Mouse (Mus musculus) T-helper 1 cell (primary cell): Measurements from ENCODE around the gene Psg29.

Source experiments
- in situ Hi-C: fragments of 300-600 bp; cut with MboI, MseI; formaldehyde crosslinking; loops from one replicate; pipeline ENCODE4 v1.15.1; 2025; ENCODE audit warnings: high pct_unique_total_duplicates

Psg29 gene

DNA sequence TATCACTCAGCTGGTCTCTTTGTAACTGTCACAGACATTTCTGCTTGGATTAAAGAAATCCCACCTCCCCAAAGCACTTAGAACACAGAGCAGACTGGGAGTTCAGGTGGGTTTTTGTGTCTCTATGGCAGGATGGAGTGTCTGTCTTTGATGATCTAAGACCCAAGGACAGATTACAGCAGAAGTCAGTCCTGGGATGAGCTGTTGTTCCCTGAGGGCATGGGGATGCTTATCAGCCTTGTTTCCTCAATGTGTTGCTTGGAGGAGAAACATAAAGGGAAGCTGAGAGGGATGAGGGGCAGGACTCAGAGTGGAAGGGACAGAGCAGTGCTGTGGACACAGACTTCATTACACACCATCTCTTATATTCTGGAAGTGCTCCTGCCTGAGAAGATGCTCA lies at the start of gene Psg29:
Gene Psg29 (plus strand): TSS at position 301 of the 400 bp plus-strand sequence.
- in situ Hi-C loops = no loop called here

DNA sequence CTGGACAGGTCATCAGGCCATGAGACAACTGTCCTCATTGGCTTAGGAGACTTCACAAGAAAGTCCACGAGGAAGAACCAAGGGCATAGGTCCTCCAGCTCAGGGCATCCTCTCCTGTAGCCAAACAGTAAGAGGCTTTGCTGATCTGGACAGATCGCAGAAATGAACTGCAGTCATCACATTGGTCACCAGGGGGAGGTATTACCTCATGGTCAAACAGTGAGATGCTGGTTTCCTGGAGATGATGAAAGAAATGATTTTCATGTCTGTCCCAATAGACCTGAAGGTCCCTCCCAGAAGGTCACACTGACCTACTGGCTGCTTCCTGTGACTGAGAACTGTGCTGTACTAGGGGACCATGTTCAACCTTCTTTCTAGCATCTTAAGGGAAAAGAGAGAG lies 47.6 kb upstream of the Psg29 start:
- in situ Hi-C loops = no loop called here

DNA sequence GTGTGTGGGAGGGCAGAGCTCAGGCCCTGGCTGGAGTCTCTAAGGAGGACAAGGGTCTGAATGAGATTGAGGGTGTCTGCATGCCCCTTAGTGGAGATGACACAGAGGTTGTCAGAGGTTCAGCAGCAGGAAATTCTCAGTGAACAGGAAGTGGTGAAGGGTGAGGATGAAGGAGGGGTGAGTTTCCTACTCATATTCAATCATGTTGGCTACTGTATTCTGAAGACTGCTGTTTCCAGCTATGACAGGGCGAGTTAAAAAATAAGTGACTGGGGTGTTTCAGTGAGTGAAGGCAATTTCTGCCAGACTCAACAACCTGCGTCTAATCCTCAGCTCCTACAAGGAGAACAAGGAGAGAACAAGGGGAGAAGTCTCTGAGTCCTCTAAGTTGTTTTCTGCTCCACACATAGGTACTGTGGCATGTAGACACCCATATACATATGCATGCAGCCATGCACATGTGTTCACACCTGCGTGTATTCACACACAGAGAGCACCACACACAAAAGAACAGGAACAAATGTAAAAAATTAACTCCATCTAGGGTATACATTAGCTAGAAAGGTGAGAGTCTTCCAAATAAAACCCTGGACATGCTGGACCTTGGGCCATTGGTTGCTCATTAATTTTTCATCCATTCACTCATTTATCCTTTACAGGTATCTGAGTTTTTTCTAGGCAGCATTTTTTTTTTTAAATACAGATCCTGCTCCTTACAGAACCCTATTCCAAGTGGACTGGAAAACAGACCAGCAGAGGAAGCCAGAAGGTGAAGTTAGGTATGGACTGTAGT lies 46.2 kb upstream of the Psg29 start:
- in situ Hi-C loops = no loop called here

DNA sequence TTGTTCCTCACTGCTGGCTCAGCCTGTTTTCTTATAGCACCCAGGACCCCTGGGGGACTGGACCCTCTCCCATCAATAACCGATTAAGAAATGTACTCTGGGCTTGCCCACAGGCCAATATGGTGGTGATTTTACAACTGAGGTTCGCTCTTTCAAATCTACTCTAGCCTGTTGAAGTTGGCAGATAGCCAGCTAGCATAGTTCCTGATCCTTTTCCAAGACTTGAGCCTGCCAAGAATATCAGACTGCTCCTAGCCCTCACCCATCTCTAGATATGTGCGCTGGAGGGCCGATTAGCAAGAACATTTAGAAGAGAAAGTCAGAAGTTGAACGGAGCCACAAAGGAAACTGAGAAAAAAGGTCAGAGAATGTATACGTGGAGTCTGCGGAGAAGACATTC lies 44.3 kb upstream of the Psg29 start:
- in situ Hi-C loops = no loop called here

DNA sequence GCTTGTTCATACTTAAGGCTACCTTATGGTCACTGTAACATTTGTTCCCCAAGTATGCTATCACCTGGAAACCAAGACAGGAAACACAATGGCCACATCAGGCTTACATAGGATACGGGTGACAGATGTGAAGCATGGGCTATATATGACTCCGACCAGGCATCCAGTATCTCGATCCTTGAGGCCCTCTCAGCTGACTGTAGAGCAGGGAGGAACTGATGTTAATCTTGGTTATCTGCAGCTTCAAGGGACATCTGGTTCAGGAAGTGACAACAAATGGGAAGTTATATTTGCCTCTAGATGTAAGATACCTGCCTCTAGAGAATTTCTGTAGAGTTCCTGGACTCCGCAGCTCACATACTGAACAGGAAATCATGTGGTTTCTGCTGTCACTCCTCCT lies 31.4 kb upstream of the Psg29 start:
- in situ Hi-C loops = loop anchor here (10.0 kb wide), 1 partner anchor 1553 kb away; no protein-coding TSS in a partner anchor

DNA sequence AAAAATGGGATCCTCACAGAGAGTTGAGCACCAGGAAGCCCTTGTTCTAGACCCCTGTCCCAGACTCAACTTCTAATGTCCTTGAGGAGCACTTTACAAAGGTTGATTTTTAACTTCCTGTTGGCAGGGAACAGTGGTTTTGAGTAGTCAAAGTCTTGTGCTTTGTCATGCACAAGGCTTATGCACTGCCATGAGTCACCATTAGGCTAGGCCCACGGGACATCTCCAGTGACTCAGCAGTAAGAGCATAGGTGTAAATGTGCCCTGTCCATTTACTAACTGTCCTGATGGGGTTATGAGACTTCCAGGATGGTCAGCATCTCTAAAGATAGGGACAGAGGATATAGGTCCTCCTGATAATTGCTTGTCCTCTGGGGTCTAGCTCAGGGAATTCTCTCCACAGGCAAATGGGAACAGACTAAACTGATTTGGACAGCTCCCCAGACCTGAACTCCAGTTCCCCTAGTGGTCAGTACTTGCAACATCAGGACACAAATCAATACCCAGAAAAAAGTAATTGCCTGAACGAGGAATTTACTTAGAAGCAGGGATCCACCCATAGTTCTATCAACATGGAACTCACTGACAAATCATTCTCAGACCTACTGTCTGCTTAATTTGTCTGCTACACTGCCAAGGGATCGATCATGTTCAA lies 2.4 kb downstream of the Psg29 start:
- in situ Hi-C loops = no loop called here
